Mouse (Mus musculus): Measurements from ENCODE around the gene Pithd1. TPM values are rescaled to one million over a fixed set of nuclear protein-coding genes. Genes with fewer than 3 reads are reported as not detected.
"Not testable (repeated sequence)": the region's sequence is repeated elsewhere in the genome, so short reads cannot be mapped to it uniquely, and the experiment has no call there.

The Pithd1 gene
- total RNA-seq, 2 experiments from 2014 or later = 84.3 to 89.7 TPM

DNA sequence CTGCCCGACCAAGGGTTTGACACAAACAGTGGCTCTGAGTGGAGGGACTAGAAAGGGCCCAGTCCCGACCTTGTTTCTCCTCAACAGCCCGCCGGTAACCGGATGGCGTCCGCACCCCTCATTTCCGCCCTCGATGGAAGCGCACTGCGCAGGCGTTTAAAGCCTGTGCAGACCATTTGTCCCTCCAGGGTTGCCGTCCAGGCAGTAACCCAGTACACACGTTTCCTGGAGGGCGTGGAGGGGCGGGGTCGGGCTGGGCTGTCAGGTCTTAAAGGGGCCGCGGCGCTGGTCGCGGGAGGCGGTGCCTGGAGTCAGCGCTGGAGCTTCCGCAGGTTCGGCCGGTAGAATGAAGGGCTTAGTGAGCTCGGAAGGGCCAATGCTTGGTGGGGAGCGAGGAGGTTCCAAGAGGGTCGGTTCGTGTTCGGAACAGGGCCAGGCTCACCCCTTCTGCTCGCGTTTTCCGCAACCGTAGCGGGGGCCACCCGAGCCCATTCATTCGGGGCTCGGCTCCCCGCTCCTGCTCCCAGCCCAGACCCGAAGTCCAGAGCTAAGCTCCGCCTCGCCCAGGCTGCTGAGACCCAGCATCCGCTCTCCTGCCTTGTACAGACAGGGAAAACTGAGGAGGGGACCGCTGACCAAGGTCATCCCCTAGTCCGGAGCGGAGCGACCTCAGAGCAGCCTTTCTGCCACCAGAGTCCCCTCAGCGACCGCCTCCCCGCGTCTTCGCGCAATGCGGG, 23.4 kb downstream of the Pithd1 start, which contains the start of gene Gale:
TSS of gene Gale (plus strand) at position 271 of the 737 bp plus-strand sequence.
- DNase-seq (ENCODE audit: extremely low spot score in 1 of 2, low spot score in 1 of 2) = peak; percentile 87 to 88

DNA sequence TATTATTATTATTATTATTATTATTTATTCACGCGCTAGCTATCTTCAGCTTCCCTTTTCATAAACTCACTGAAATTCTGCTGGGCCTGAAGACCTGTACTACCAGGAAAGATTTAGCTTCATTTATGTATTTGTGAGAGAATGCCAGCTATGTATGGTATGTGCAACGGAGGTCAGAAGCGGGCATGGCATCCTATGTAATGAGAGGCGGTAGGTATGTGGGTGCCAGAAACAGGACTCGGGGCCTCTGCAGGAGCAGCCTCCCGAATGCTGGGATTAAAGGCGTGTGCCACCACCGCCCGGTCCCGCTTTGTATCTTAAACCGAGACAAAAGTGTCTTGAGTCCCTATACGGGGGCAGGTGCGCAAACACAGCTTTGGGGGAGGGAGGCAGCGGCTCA, 24.1 kb downstream of the Pithd1 start:
- no peak for DNase-seq (ENCODE audit: extremely low spot score in 1 of 2, low spot score in 1 of 2)

DNA sequence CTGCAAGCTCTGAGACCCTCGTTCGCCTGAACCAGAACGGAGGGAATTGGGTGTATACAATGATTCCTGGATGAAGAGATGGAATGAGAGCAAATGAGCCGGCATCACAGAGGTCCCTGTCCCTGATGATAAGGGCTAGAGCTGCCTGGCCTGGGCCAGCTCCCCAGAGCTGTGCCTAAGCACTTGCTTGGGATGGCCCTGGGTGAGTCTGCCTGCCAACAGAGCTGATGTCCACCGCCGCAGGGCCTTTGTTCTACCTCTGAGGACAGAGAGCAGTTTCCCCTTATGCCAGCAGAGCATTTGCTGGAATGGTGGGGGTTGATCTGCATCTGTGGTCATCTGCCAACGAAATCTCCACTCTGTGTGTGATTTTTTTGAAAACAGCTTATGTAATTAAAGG, 24.9 kb downstream of the Pithd1 start:
- DNase-seq (ENCODE audit: extremely low spot score in 1 of 2, low spot score in 1 of 2) = no peak

DNA sequence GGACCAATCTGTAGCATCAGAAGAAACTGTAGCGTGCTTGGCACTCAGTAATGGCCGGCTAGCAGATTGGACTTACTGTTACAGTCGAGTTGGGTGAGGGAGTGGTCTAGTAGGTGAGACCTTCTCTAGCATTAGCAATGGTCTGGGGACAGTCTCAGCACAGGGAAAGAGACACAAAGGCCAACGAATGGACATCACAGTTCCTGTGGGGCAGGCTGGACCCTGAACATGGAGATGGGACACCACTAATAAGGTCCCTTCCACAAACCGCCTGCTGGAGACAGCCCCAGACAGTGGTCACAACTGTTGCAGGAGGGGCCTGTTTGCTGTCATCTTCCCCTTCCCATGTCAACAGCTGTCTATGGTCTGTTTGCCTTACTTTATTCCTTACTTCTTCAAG, 25.4 kb downstream of the Pithd1 start:
- DNase-seq (ENCODE audit: extremely low spot score in 1 of 2, low spot score in 1 of 2) = no peak

DNA sequence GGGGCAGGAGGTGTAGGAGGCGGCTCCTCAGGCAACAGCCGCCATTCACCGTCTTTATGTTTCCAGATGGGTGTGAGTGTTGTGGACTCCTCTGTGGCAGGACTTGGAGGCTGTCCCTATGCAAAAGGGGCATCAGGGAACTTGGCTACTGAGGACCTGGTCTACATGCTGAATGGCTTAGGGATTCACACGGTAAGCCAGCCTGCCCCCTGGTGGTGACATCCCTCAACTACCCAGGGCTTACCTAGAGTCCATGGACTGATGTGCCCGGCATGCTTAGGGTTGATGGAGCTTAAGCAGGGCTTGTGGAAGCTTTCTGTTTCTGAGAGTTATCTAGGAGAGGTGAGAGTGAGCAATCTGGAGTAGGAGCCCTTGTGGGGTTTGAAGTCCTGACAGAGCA, 26.3 kb downstream of the Pithd1 start:
- DNase-seq (ENCODE audit: extremely low spot score in 1 of 2, low spot score in 1 of 2) = peak; percentile 72 to 87

DNA sequence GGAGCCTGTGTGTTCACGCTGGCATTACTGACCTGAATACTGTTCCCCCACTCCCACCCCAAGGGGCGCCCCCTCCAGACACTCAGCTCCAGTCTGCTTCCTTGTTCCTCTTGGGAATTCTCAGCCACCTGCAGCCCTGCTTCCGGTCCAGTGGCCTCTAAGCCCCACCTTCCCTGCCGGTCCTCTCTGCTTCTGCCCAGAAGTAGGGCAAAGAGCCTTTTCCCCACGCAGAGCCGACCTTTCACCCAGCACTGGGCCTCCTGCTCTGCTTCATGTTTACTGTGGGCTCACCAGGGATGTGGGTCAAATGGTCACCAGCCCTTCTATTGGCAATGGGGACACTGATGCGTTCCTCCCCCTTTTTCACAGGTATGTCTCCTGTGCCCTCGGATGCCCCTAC, 28.7 kb downstream of the Pithd1 start:
- DNase-seq (ENCODE audit: extremely low spot score in 1 of 2, low spot score in 1 of 2) = no peak

DNA sequence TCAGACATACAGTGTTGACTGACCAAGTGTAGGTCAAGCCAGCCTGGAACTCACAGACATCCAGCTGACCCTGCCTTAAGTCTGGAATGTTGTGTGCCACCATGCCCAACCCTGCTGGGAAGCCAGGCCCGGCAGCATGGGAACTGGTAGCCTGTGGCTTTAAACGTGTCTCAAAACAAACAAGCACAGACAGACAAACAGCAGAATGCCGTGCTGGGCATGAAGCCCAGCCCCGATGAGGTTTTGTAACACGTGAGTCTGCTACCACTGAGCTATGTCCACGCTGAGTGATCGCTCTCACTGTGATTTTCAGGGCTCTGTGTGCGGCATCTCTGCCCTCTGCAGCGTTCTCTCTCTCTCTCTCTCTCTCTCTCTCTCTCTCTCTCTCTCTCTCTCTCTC, 31.2 kb downstream of the Pithd1 start:
- no peak for DNase-seq (ENCODE audit: extremely low spot score in 1 of 2, low spot score in 1 of 2)

DNA sequence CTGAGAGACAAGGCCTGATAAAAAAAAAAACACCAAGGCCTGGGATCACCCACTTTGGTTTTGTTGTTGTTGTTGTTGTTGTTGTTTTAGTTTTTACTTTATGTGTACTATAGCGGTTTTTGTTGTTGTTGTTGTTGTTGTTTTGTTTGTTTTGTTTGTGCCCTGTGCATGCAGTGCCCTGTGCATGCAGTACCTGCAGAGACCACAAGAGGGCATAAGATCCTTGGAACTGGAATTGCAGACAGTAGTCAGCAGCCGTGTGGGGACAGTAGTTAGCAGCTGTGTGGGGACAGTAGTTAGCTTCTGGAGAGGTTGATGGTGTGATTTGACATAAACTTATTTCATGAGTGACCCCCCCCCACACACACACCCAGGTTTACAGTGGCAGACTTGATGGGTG, 32.8 kb downstream of the Pithd1 start:
- DNase-seq (ENCODE audit: extremely low spot score in 1 of 2, low spot score in 1 of 2) = peak; percentile 65 to 95

DNA sequence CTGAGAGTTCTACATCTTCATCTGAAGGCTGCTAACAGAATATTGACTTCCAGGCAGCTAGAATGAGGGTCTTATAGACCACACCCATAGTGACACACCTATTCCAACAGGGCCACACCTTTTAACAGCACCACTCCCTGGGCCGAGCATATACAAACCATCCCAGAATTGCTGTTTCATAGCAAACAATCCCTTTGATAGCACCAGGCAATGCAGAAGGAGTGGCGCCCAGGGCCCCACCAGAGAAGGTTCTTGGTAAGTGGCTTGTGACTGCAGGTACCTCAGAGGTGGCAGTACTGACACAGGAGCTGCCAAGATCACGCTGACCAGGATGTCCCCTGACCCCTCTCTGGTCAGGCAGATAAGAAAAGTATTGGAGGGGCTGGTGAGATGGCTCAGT, 33.9 kb downstream of the Pithd1 start:
- DNase-seq (ENCODE audit: extremely low spot score in 1 of 2, low spot score in 1 of 2) = no peak

DNA sequence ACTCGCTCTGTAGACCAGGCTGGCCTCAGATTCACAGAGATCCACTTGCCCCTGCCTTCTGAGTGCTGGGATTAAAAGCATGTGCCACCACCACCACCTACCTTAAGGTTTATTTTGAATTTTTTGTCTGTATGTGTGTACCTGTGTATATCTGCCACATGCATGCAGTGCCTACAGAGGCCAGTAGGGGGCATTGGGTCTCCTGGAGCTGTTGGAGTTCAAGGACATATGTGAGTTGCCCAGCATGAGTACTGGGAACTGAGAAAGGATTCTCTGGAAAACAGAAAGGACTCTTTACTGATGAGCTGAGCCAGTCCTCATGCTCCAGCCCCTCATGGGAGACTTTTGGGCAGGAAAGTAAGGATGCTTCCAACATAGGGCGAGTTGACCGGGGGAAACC, 35.6 kb downstream of the Pithd1 start:
- no peak for DNase-seq (ENCODE audit: extremely low spot score in 1 of 2, low spot score in 1 of 2)

DNA sequence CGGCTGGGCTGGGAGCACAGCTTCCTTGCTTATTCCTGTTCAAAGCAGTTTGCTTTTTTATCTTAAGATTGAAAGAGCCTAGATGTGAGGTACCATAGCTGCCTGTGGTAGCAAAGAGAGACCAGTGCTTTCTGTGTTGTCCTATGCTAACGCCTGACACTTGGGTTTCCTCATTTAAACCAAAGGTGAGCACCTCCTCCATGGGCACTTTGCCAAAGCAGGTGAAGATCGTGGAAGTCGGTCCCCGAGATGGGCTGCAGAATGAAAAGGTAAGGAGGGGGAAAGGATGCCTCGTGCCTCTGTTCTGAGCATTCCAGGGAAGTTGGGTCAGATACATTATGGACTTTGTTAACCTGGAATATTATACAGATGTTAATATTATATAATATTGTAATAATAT, 36.7 kb downstream of the Pithd1 start:
- DNase-seq (ENCODE audit: extremely low spot score in 1 of 2, low spot score in 1 of 2) = no peak

DNA sequence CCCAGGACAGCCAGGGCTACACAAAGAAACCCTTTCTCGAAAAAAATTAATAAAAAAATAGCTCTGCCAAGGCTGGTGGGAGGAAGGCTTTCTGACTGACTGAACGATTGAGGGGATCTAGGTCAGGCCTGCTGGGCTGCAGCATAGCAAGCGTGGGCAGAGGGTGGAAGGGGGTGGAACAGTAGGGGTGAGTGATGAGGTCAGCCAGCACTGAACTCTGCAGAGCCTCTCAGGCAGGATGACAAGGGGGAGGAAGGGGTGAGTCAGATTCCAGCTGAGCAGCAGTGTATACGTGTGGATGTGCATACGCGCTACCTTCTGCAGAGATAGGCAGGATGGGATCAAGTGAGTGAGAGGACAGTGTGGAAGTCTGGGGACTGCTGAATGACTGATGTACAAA, 37.2 kb downstream of the Pithd1 start:
- DNase-seq (ENCODE audit: extremely low spot score in 1 of 2, low spot score in 1 of 2) = no peak

DNA sequence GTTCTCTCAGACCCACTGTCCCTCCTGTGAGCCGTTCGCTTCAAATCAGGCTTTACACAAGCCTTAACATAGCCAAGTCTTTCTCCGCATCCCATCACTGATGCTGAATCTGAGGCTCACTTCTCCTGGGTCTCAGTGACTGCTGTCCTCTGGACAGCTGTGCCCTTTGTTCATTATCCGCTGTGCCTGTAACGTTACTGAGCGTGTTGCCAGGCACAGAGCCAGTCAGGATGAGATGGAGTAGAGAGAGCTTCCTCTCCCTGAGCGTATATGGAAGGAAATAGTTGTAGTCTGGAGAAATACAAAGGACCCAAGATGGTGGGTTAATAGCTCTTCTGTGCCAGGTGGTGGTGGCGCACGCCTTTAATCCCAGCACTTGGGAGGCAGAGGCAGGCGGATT, 37.6 kb downstream of the Pithd1 start:
- no peak for DNase-seq (ENCODE audit: extremely low spot score in 1 of 2, low spot score in 1 of 2)

DNA sequence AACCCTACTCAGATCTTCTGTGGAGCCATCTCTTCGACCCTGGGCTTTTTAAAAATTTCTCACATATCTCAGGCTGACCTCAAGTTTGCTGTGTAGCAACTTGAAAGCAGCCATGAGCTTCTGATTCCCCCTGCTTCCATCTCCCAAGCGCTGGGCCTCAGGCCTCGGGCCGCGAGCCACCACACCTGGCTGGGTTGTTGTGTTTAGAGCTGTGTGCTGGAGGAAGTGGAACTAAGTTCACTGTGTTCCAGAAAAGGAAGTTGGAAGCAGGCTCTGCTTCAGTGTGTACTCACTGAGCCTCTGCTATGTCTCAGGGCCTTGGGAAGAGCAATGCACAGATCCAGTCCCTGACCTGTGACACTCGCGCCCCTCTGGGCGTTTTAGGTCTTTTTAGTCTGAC, 38.9 kb downstream of the Pithd1 start:
- no peak for DNase-seq (ENCODE audit: extremely low spot score in 1 of 2, low spot score in 1 of 2)

DNA sequence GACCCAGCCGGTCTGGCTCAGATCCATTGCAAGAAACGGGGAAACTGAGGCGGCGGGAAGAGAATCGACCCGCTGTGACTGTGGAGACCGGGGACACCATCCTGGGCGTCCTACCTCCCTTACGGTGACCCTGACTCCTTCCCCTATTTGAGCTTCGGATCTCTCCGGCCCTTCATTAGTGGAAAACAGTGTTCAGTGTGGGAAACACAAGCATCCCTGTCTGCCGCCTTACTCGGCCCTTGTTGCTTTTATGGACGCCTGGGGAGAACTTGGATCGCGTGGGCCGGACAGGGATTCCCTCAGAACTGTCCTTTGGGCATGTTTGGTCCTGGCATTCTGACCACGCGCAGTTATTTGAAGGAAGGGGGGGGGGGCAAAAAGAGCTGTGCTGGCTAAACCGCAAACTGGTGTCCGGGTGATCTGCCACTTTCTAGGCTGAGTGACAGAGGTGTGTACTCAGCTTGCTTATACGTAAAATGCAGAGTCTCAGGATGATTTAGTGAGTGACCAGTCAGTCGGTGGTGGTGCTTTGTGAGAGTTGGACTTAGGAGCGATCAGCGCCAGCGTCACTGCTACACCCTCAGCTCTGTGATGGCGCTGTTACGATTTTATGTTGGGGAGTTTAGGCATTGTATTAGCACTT, 40.3 kb downstream of the Pithd1 start:
- peak in 1 of 2 experiments; percentile 20 for DNase-seq (ENCODE audit: extremely low spot score in 1 of 2, low spot score in 1 of 2)

DNA sequence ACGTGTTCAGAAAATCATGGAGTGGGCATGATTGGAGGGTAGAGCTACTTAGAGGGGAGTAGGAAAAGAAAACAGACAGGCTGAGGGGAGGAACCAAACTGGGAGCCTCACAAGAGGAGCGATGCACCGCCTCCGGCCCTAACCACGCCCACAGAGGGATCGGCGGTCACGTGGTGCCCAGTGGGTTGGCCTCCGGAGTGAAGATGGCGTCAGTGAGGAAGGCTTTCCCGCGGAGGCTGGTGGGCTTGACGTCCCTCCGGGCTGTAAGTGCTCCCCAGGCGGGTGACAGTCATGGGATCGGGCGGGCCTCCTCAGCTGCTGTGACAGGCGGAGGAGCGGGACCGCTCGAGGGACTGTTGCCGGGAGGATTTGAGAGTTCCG, 40.8 kb downstream of the Pithd1 start, which contains the start of gene Hmgcl:
TSS of gene Hmgcl (plus strand) at position 171 of the 381 bp plus-strand sequence.
- DNase-seq (ENCODE audit: extremely low spot score in 1 of 2, low spot score in 1 of 2) = peak; percentile 88 to 89

DNA sequence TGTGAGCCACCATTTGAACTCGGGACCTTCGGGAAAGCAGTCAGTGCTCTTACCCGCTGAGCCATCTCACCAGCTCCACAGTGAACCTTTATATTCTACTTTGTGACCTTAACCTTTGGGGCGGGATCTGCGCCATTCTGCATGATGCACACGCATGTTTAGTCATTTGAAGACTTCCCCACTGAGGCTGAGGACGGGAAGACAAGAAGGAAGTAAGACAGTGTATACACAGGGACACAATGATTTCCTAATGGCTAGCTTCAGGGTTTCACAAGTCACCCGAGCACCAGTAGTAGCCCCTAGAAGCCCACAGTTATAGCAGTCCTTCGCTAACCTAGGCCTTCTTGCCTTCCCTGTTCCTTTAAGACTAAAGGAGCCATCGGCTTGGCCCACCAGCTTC, 41.4 kb downstream of the Pithd1 start:
- DNase-seq (ENCODE audit: extremely low spot score in 1 of 2, low spot score in 1 of 2) = no peak

DNA sequence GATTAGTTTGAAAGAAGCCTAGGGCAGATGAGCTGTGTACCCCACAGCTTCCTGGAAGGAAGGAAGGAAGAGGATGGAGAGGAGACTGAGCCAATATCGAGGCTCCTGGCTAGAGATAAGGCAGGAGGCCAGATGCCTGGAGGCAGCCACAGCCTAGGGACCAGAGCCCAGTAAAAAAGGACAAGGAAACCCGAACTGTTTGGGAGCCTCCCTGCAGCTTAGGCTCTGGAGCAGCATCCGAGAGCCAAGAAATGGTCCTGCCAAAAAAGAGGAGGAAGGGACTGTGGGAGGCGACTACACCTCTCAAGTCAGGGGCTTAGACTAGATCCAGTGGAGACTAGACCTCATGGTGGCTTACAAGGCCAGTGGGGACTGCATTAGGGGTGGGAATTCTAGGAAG, 43.7 kb downstream of the Pithd1 start:
- no peak for DNase-seq (ENCODE audit: extremely low spot score in 1 of 2, low spot score in 1 of 2)

DNA sequence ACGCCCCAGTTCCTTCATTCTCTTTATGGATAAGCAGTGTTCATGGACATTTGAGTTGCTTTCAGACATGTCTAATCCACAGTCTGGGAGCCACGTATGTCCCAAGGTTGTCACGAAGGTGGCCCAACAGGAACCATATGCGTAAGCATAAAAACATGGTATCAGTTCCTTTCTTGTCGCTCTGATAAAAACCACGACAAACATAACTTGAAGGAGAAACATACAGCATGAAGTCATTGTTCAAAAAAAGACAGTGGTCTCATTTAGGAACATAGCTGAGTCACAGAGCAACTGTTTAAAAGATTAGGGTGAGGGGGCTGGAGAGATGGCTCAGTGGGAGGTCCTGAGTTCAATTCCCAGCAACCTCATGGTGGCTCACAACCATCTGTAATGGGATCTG, 44.9 kb downstream of the Pithd1 start:
- DNase-seq (ENCODE audit: extremely low spot score in 1 of 2, low spot score in 1 of 2) = no peak

DNA sequence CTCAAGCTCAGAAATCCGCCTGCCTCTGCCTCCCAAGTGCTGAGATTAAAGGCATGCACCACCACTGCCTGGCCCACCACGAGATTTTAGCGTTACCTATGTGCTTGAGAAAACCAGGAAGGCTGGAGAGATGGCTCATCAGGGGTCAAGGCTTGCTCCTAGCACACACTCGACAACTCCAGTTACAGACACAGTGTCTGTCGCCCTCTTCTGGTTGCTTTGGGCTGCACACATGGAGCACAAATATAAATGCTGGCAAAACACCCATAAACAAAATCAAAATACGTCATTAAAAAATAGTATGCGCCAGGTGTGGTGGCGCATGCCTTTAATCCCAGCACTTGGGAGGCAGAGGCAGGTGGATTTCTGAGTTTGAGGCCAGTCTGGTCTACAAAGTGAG, 46.0 kb downstream of the Pithd1 start:
- DNase-seq (ENCODE audit: extremely low spot score in 1 of 2, low spot score in 1 of 2) = not testable (repeated sequence)

DNA sequence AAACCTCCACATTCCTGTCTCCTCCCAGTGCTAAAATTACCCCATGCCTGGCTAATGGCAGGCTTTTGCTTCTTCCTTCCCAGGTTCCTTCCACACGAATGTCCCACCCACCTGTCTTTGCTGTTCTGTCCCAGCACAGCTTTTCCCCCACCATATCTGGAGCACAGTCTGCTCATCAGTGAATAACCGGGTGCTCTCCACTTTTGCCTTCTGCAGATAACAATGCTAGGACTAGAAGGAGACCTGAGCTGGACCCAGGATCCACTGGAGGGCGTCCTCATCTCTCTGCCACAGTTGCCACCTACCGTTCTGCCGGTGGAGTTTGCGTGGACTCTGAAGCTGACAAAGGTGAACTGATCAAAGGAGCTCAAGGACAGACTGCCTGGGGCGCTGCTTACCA, 48.2 kb downstream of the Pithd1 start:
- DNase-seq (ENCODE audit: extremely low spot score in 1 of 2, low spot score in 1 of 2) = no peak

DNA sequence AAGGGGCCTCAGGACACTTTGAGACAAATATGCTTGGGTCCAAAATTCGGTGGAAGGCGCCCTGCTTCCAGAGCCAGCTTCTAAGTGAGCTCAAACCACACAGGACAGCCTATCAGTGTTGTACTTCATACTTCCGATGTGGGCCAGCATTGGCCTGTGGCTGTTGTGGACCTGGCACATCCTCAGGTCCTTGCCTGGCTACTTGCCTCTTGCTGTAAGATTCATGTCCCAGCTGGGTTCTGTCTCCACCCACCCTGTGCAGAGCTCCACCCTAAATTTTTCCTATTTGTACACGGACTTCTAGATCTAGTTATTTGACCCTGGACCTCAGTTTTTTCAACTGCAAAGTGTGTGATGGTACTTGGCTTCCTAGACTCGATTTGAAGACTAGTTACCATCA, 51.6 kb downstream of the Pithd1 start:
- no peak for DNase-seq (ENCODE audit: extremely low spot score in 1 of 2, low spot score in 1 of 2)

All from layer of hippocampus, postnatal 25 days (tissue).